Comparison of ENCODE assay signal across 22 mouse cellular contexts in the genomic region with DNA sequence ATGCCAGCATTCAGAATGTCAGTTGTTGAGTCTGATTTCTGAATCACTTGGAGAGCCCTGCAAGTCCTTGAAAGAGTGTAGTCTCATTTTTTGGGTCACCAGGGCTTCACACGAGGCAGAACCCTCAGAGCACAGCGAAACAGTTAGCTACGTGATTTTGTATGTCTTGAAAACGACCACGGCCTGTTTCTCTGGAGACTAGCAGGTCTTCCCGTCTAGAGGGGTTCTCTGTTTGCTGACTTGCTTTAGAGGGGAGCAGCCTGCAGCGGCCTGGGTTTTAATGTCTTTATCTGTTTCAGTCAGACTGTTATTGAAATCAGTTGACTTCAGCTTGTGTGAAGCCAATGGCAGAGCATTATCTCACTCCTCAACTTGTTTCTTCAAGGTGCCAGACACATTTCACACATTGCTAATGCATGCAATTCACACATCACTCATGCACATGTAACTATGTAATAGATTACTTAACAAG. TPM values are rescaled to one million over a fixed set of nuclear protein-coding genes. Genes with fewer than 3 reads are reported as not detected.
DNase-seq lines count a peak whose midpoint lies in the region; ATAC-seq and TF ChIP-seq lines count a peak whose summit lies in the region.
"Had no signal": no experiment of that assay in that cellular context is flagged by ENCODE, and none has a peak within 500 bp of the region (broad histone marks: within the 10 kb centered on the region; RNA-seq: fewer than 3 reads in every experiment).

No protein-coding gene starts in this region.

- peaks cover 0 to 39% of the 10 kb centered on the region in 2 experiments; a peak in 2 of 4 replicates for H3K36me3 ChIP-seq in MEL (ENCODE audit: control insufficient read depth in 1 of 2, insufficient read depth in 2 of 2, low read length in 2 of 2)
- no peaks in the 10 kb centered on the region for H3K36me3 ChIP-seq in forebrain, embryonic 16.5 days (ENCODE audit: control insufficient read depth, insufficient read depth)
- H3K36me3 ChIP-seq in liver, embryonic 15.5 days (replicated peaks): no peaks in the 10 kb centered on the region
- H3K36me3 ChIP-seq: G1E; midbrain, embryonic 15.5 days had no signal

- no peaks in the 10 kb centered on the region for H3K27me3 ChIP-seq in MEL (ENCODE audit: control insufficient read depth in 1 of 2, insufficient read depth in 2 of 2, low read length in 2 of 2)
- H3K27me3 ChIP-seq in forebrain, embryonic 16.5 days (replicated peaks; ENCODE audit: control insufficient read depth, insufficient read depth, low read length): no peaks in the 10 kb centered on the region
- H3K27me3 ChIP-seq in liver, embryonic 15.5 days: no peaks in the 10 kb centered on the region
- H3K27me3 ChIP-seq: midbrain, embryonic 15.5 days had no signal

- TF ChIP-seq RAD21 in MEL (IDR thresholded peaks at IDR 0.05; ENCODE audit: low read depth, low read length): no peak

- peak; percentile 88 to 89 for TF ChIP-seq EP300 in MEL (IDR thresholded peaks at IDR 0.05; ENCODE audit: low read depth in 1 of 2, low read length in 2 of 2)

- DNase-seq in adrenal gland, postnatal 14 days: peak; percentile 35
- DNase-seq in adrenal gland, adult 8-10 months: no peak
- DNase-seq in MEL (ENCODE audit: low read depth, low spot score): peak; percentile 75
- no peak for DNase-seq in gastrocnemius, postnatal 4 days (ENCODE audit: low spot score in 2 of 2)
- DNase-seq in left cerebral cortex, adult 9 months (ENCODE audit: low spot score in 2 of 2): no peak
- DNase-seq: cerebellum, adult 9-10 months; gastrocnemius, postnatal 36 days; heart, postnatal 10 days; kidney, adult 18-20 months; kidney, postnatal 10 days; layer of hippocampus, postnatal 36 days had no signal

- H3K79me2 ChIP-seq in MEL (ENCODE audit: control insufficient read depth, insufficient read depth, low read length, poor library complexity): no peaks in the 10 kb centered on the region

- 54% methylated on average over 7 of the region's 7 CpGs for WGBS in forebrain, embryonic 16.5 days
- 27% methylated on average over 7 of the region's 7 CpGs for WGBS in liver, embryonic 15.5 days (ENCODE audit: insufficient replicate concordance)

- 0 out of 2 replicates have a peak overlapping the region, but pooled peaks have one; percentile 7 for H3K4me2 ChIP-seq in forebrain, embryonic 16.5 days (ENCODE audit: low read length)
- peak overlapping the region; percentile 40 for H3K4me2 ChIP-seq in liver, embryonic 15.5 days
- H3K4me2 ChIP-seq: heart, embryonic 11.5 days; hindbrain, embryonic 12.5 days; midbrain, embryonic 15.5 days had no signal

- H3K4me3 ChIP-seq in MEL (ENCODE audit: control insufficient read depth in 1 of 2, insufficient read depth in 1 of 2, low read depth in 2 of 2, low read length in 2 of 2): no peak overlapping the region
- no peak overlapping the region for H3K4me3 ChIP-seq in forebrain, embryonic 16.5 days (replicated peaks; ENCODE audit: low read length)
- H3K4me3 ChIP-seq in liver, embryonic 15.5 days (replicated peaks): no peak overlapping the region
- H3K4me3 ChIP-seq: erythroblast, embryonic 14.5 days; hindbrain, embryonic 12.5 days; layer of hippocampus, adult 2 months; megakaryocyte, embryonic 14.5 days; midbrain, embryonic 15.5 days; myocyte had no signal

- peak; percentile 88 for ATAC-seq in forebrain, embryonic 16.5 days
- peak; percentile 80 for ATAC-seq in liver, embryonic 15.5 days (ENCODE audit: insufficient read depth)
- ATAC-seq in cerebellum, adult (ENCODE audit: insufficient number of reproducible peaks, low FRiP score, low TSS enrichment): no peak
- ATAC-seq: midbrain, embryonic 15.5 days had no signal

- H3K27ac ChIP-seq in MEL (ENCODE audit: control insufficient read depth, low read depth, low read length): no peak overlapping the region
- H3K27ac ChIP-seq in forebrain, embryonic 16.5 days (ENCODE audit: low read length): peak overlapping the region; percentile 88
- H3K27ac ChIP-seq in liver, embryonic 15.5 days (replicated peaks): peak overlapping the region; percentile 67
- H3K27ac ChIP-seq: hindbrain, embryonic 12.5 days; layer of hippocampus, adult 2 months; midbrain, embryonic 15.5 days had no signal

- no peaks in the 10 kb centered on the region for H3K9me3 ChIP-seq in MEL (replicated peaks; ENCODE audit: insufficient read depth, low read length)
- no peaks in the 10 kb centered on the region for H3K9me3 ChIP-seq in forebrain, embryonic 16.5 days (ENCODE audit: control insufficient read depth, low read length)
- no peaks in the 10 kb centered on the region for H3K9me3 ChIP-seq in liver, embryonic 15.5 days (replicated peaks)
- H3K9me3 ChIP-seq: hindbrain, embryonic 12.5 days; midbrain, embryonic 15.5 days had no signal

- peaks cover 31 to 45% of the 10 kb centered on the region in 2 experiments for H3K4me1 ChIP-seq in MEL (ENCODE audit: control insufficient read depth in 1 of 2, insufficient read depth in 2 of 2, low read length in 2 of 2)
- H3K4me1 ChIP-seq in forebrain, embryonic 16.5 days (replicated peaks; ENCODE audit: control insufficient read depth, insufficient read depth, low read length): peaks cover 26% of the 10 kb centered on the region
- peaks cover 75% of the 10 kb centered on the region for H3K4me1 ChIP-seq in liver, embryonic 15.5 days (replicated peaks)

- TF ChIP-seq CTCF in MEL (IDR thresholded peaks at IDR 0.05 in 2 of 3, conservative IDR thresholded peaks at IDR 0.05 in 1 of 3; ENCODE audit: control insufficient read depth in 1 of 3, insufficient read depth in 1 of 3, low read depth in 2 of 3, low read length in 3 of 3, poor library complexity in 1 of 3, severe bottlenecking in 1 of 3): no peak

- H3K9ac ChIP-seq in MEL (ENCODE audit: control insufficient read depth, low read depth, low read length, poor library complexity, severe bottlenecking): no peak overlapping the region
- no peak overlapping the region for H3K9ac ChIP-seq in forebrain, embryonic 16.5 days (replicated peaks; ENCODE audit: low read depth, low read length)
- H3K9ac ChIP-seq in liver, embryonic 15.5 days: no peak overlapping the region
- H3K9ac ChIP-seq: hindbrain, embryonic 12.5 days; midbrain, embryonic 15.5 days had no signal

- no peak for TF ChIP-seq POLR2A in MEL (IDR thresholded peaks at IDR 0.05; ENCODE audit: control insufficient read depth in 1 of 2, insufficient read depth in 1 of 2, low read depth in 1 of 2, low read length in 2 of 2, poor library complexity in 1 of 2)

TF ChIP-seq in MEL, 35 proteins besides CTCF, POLR2A, EP300 and RAD21:
- TF ChIP-seq GATA1 (IDR thresholded peaks at IDR 0.05; ENCODE audit: low read depth, low read length) (peak; percentile 90), TCF12 (IDR thresholded peaks at IDR 0.05; ENCODE audit: low read depth, low read length) (peak; percentile 93), HCFC1 (IDR thresholded peaks at IDR 0.05; ENCODE audit: low read depth, low read length) (no peak), MYC (IDR thresholded peaks at IDR 0.05; ENCODE audit: low read depth, low read length) (0 out of 2 replicates have a peak, but pooled peaks have one; percentile 37), SMC3 (IDR thresholded peaks at IDR 0.05; ENCODE audit: low read depth, low read length) (no peak), MXI1 (IDR thresholded peaks at IDR 0.05; ENCODE audit: low read depth, low read length) (peak; percentile 34; the same call in 1 of the 2 replicates), ETS1 (IDR thresholded peaks at IDR 0.05; ENCODE audit: low read depth, low read length) (peak; percentile 90), ZNF384 (IDR thresholded peaks at IDR 0.05; ENCODE audit: low read depth, low read length) (no peak), BHLHE40 (IDR thresholded peaks at IDR 0.05; ENCODE audit: borderline replicate concordance, low read depth, low read length) (0 out of 2 replicates have a peak, but pooled peaks have one; percentile 50), TBP (IDR thresholded peaks at IDR 0.05; ENCODE audit: low read depth, low read length) (peak; percentile 63; the same call in 1 of the 2 replicates), POLR2AphosphoS5 (IDR thresholded peaks at IDR 0.05; ENCODE audit: borderline replicate concordance, low read depth, low read length) (no peak), USF1 (IDR thresholded peaks at IDR 0.05; ENCODE audit: low read depth, low read length) (no peak), MYB (IDR thresholded peaks at IDR 0.05; ENCODE audit: low read depth, low read length) (peak; percentile 49; the same call in 1 of the 2 replicates), MEF2A (IDR thresholded peaks at IDR 0.05; ENCODE audit: extremely low read depth, insufficient replicate concordance, low read depth, low read length, poor library complexity, severe bottlenecking) (0 out of 2 replicates have a peak, but pooled peaks have one; percentile 33), TAL1 (IDR thresholded peaks at IDR 0.05; ENCODE audit: low read length) (peak; percentile 88), MAFK (IDR thresholded peaks at IDR 0.05; ENCODE audit: borderline replicate concordance, low read depth, low read length) (no peak; the same call in 1 of the 2 replicates), ZMIZ1 (IDR thresholded peaks at IDR 0.05; ENCODE audit: low read depth, low read length) (no peak), MAX (IDR thresholded peaks at IDR 0.05; ENCODE audit: low read length) (peak; percentile 76; the same call in 1 of the 2 replicates), MAZ (IDR thresholded peaks at IDR 0.05; ENCODE audit: low read depth, low read length) (no peak), CHD1 (IDR thresholded peaks at IDR 0.05; ENCODE audit: low read depth, low read length) (no peak), RCOR1 (IDR thresholded peaks at IDR 0.05; ENCODE audit: low read depth, low read length) (peak; percentile 76), SIN3A (IDR thresholded peaks at IDR 0.05; ENCODE audit: low read length) (peak; percentile 60), JUND (IDR thresholded peaks at IDR 0.05; ENCODE audit: low read depth, low read length) (no peak)

RNA-seq across cellular contexts. Expression of gene Map2k6, which starts 58.6 kb away (rescaled TPM):
- 5.9 and 6.9 TPM in 2 replicates for total RNA-seq in adrenal gland, postnatal 14 days (2021)
- total RNA-seq in adrenal gland, adult 8-10 months (2022): 1 to 10 TPM; 1.7 to 7.9 (median 5.0) TPM
- 1.9 and 2.1 TPM in 2 replicates for total RNA-seq in MEL (2012; rRNA removed)
- 1 to 10 TPM in 1 of 2 experiments, not detected in 1; 3.2 TPM for polyA plus RNA-seq in MEL (2012; ENCODE audit: insufficient read depth in 1 of 2, insufficient read length in 2 of 2, low read depth in 1 of 2, low replicate concordance in 2 of 2, missing spikeins in 1 of 2)
- 44.7 and 51.7 TPM in 2 replicates for polyA plus RNA-seq in forebrain, embryonic 16.5 days (2015; fragmentation: Nextera tagmentation; extraction: Ambion mirVana)
- 4.9 and 5.0 TPM in 2 replicates for polyA plus RNA-seq in liver, embryonic 15.5 days (2015; fragmentation: Nextera tagmentation; extraction: Ambion mirVana)
- total RNA-seq in gastrocnemius, postnatal 4 days (2021): 10 to 100 TPM; 13.8 to 16.4 TPM
- polyA plus RNA-seq: erythroblast, embryonic 14.5 days; G1E had no signal

Comparison
In these comparisons a context has a peak if more than half of its experiments do, and no peak if none do; other contexts are left out.
1. DNase-seq: peak in adrenal gland, postnatal 14 days (single experiment) and MEL (single experiment); none in adrenal gland, adult 8-10 months (single experiment), gastrocnemius, postnatal 4 days (0 of 2) and left cerebral cortex, adult 9 months (0 of 2).